Mouse (Mus musculus) olfactory bulb, adult 2 months (tissue): ENCODE results near the gene Zfp322a. TPM values are rescaled to one million over a fixed set of nuclear protein-coding genes. Genes with fewer than 3 reads are reported as not detected.
"Not testable (repeated sequence)": the region's sequence is repeated elsewhere in the genome, so short reads cannot be mapped to it uniquely, and the experiment has no call there.

Experiments used
- H3K27ac ChIP-seq: fragments of 200-500 bp; 2 replicates; pipeline ENCODE4 v1.5.1; 2012; ENCODE audit warnings: low read depth, low read length; ENCODE audit not compliant: insufficient read depth
- H3K4me1 ChIP-seq: fragments of 200-500 bp; 2 replicates; pipeline ENCODE4 v1.6.1; 2012; ENCODE audit warnings: low read length; ENCODE audit not compliant: control insufficient read depth, insufficient read depth
- H3K4me3 ChIP-seq: fragments of 200-500 bp; 2 replicates; pipeline ENCODE4 v1.5.1; 2012; ENCODE audit warnings: mild to moderate bottlenecking, low read depth, low read length, moderate library complexity; ENCODE audit not compliant: insufficient read depth
- CTCF ChIP-seq: fragments of 200-500 bp; IDR thresholded peaks from 2 replicates; pipeline ENCODE4 v1.5.1; 2012; ENCODE audit warnings: low read depth, mild to moderate bottlenecking, low read length, moderate library complexity; ENCODE audit not compliant: insufficient read depth
- POLR2A ChIP-seq: fragments of 200-500 bp; IDR thresholded peaks from 2 replicates; pipeline ENCODE4 v1.6.1; 2012; ENCODE audit warnings: mild to moderate bottlenecking, low read depth, low read length, moderate library complexity; ENCODE audit not compliant: insufficient read depth
- WGBS: fragments of 180-500 bp; shearing (Covaris S2); methylation state at CpG from one replicate; pipeline ENCODE4 v1.1.7; 2018; 5-methylcytosine and 5-hydroxymethylcytosine counted together
- polyA plus RNA-seq: library from polyadenylated mRNA; stranded (reverse); fragments of >200 nt; gene quantifications from 2 replicates; pipeline ENCODE4 v1.2.4, GENCODE M21; 2012; ENCODE audit warnings: low replicate concordance; ENCODE audit not compliant: missing spikeins, insufficient read depth, insufficient read length

The Zfp322a gene
- polyA plus RNA-seq, 1 experiment, result not detected

- H3K4me3 ChIP-seq, result no peak overlapping the region
- TF ChIP-seq CTCF, result no peak
- no peak for TF ChIP-seq POLR2A
- WGBS, result 92% methylated on average over 4 of the region's 4 CpGs
Measured at GRCm38 (mm10) chr13:23361536-23361935, 7.5 kb downstream of the Zfp322a start.

GRCm38 (mm10) chr13:23354541-23354940, 14.5 kb downstream of the Zfp322a start:
- not testable (repeated sequence) for H3K27ac ChIP-seq, H3K4me1 ChIP-seq, H3K4me3 ChIP-seq
- WGBS, result 90% methylated on average over 5 of the region's 5 CpGs

More at GRCm38 (mm10) chr13:23361536-23361935, 7.5 kb downstream of the Zfp322a start:
- no peak overlapping the region for H3K27ac ChIP-seq
- H3K4me1 ChIP-seq, result no peaks in the 10 kb centered on the region

GRCm38 (mm10) chr13:23317305-23317889, 51.6 kb downstream of the Zfp322a start:
- Histone ChIP-seq H3K27ac (no peak overlapping the region), H3K4me3 (no peak overlapping the region), H3K4me1 (peaks cover 8% of the 10 kb centered on the region; the same call in 1 of the 2 replicates)
- TF ChIP-seq POLR2A, result no peak
- no peak for TF ChIP-seq CTCF
- WGBS, result 17% methylated on average over 18 of the region's 18 CpGs

GRCm38 (mm10) chr13:23312909-23313669, 55.9 kb downstream of the Zfp322a start:
- H3K4me1 ChIP-seq, result peaks cover 13% of the 10 kb centered on the region; the same call in 1 of the 2 replicates
- TF ChIP-seq POLR2A (no peak), CTCF (no peak)
- 2% methylated on average over 42 of the region's 42 CpGs for WGBS
- no peak overlapping the region for H3K27ac ChIP-seq
- H3K4me3 ChIP-seq, result peak overlapping the region; percentile 3; the same call in 1 of the 2 replicates

- H3K4me1 ChIP-seq, result peaks cover 13% of the 10 kb centered on the region; the same call in 1 of the 2 replicates
- no peak overlapping the region for H3K4me3 ChIP-seq
- TF ChIP-seq POLR2A (no peak), CTCF (no peak)
- 11% methylated on average over 11 of the region's 11 CpGs for WGBS
- H3K27ac ChIP-seq, result no peak overlapping the region
Measured at GRCm38 (mm10) chr13:23310036-23310435, 59.0 kb downstream of the Zfp322a start.

- no peak overlapping the region for H3K27ac ChIP-seq
- TF ChIP-seq CTCF (no peak), POLR2A (no peak)
- peaks cover 13% of the 10 kb centered on the region; the same call in 1 of the 2 replicates for H3K4me1 ChIP-seq
- H3K4me3 ChIP-seq, result 0 out of 2 replicates have a peak overlapping the region, but pooled peaks have one; percentile 12
- 4% methylated on average over 28 of the region's 28 CpGs for WGBS
Measured at GRCm38 (mm10) chr13:23309495-23310011, 59.5 kb downstream of the Zfp322a start.

- 13% methylated on average over 18 of the region's 18 CpGs for WGBS
- not testable (repeated sequence) for H3K27ac ChIP-seq
Measured at GRCm38 (mm10) chr13:23308639-23309307, 60.2 kb downstream of the Zfp322a start.

GRCm38 (mm10) chr13:23307069-23307814, 61.8 kb downstream of the Zfp322a start:
- no peak for TF ChIP-seq POLR2A
- TF ChIP-seq CTCF, result no peak
- Histone ChIP-seq H3K27ac (no peak overlapping the region), H3K4me3 (no peak overlapping the region), H3K4me1 (peaks cover 5% of the 10 kb centered on the region; the same call in 1 of the 2 replicates)
- 9% methylated on average over 24 of the region's 24 CpGs for WGBS

More at GRCm38 (mm10) chr13:23308639-23309307, 60.2 kb downstream of the Zfp322a start:
- peaks cover 13% of the 10 kb centered on the region; the same call in 1 of the 2 replicates for H3K4me1 ChIP-seq
- not testable (repeated sequence) for H3K4me3 ChIP-seq

- TF ChIP-seq POLR2A (no peak), CTCF (no peak)
- H3K27ac ChIP-seq, result no peak overlapping the region
- H3K4me3 ChIP-seq, result no peak overlapping the region
- H3K4me1 ChIP-seq, result peaks cover 5% of the 10 kb centered on the region; the same call in 1 of the 2 replicates
- 22% methylated on average over 10 of the region's 10 CpGs for WGBS
Measured at GRCm38 (mm10) chr13:23306707-23307068, 62.3 kb downstream of the Zfp322a start.

Other genes starting within 250 kb of the Zfp322a start
- gene Vmn1r218, start 236.1 kb downstream of the Zfp322a start, polyA plus RNA-seq, result not detected in 2 replicates
- not detected in 2 replicates for gene Vmn1r219, start 209.9 kb downstream of the Zfp322a start, polyA plus RNA-seq
- gene Vmn1r220, start 181.2 kb downstream of the Zfp322a start, polyA plus RNA-seq, result not detected in 2 replicates
- not detected in 2 replicates for gene Vmn1r221, start 155.1 kb downstream of the Zfp322a start, polyA plus RNA-seq
- not detected in 2 replicates for gene Vmn1r222, start 133.3 kb downstream of the Zfp322a start, polyA plus RNA-seq
- not detected in 2 replicates for gene Vmn1r223, start 122.1 kb downstream of the Zfp322a start, polyA plus RNA-seq
- not detected in 2 replicates for gene Abt1, start 54.7 kb upstream of the Zfp322a start, polyA plus RNA-seq
- gene Btn1a1, start 96.7 kb upstream of the Zfp322a start, polyA plus RNA-seq, result not detected in 2 replicates
- gene Btn2a2, start 119.6 kb upstream of the Zfp322a start, polyA plus RNA-seq, result not detected in 2 replicates
- gene Hist1h4h, start 161.8 kb upstream of the Zfp322a start, polyA plus RNA-seq, result not detected in 2 replicates
- not detected in 2 replicates for gene Hist1h2af, start 164.7 kb upstream of the Zfp322a start, polyA plus RNA-seq
- not detected in 2 replicates for gene Hist1h3g, start 166.2 kb upstream of the Zfp322a start, polyA plus RNA-seq
- gene Hist1h2bh, start 174.2 kb upstream of the Zfp322a start, polyA plus RNA-seq, result not detected in 2 replicates
- gene Hist1h3f, start 174.8 kb upstream of the Zfp322a start, polyA plus RNA-seq, result not detected in 2 replicates
- gene Hist1h4f, start 182.4 kb upstream of the Zfp322a start, polyA plus RNA-seq, result not detected in 2 replicates
- gene Hist1h1d, start 184.1 kb upstream of the Zfp322a start, polyA plus RNA-seq, result not detected in 2 replicates
- not detected in 2 replicates for gene Hist1h3e, start 193.2 kb upstream of the Zfp322a start, polyA plus RNA-seq
- not detected in 2 replicates for gene Hist1h2ae, start 202.0 kb upstream of the Zfp322a start, polyA plus RNA-seq
- gene Hist1h2bg, start 202.2 kb upstream of the Zfp322a start, polyA plus RNA-seq, result not detected in 2 replicates
- not detected in 2 replicates for gene Hist1h2bf, start 205.0 kb upstream of the Zfp322a start, polyA plus RNA-seq
- gene Hist1h2ad, start 205.2 kb upstream of the Zfp322a start, polyA plus RNA-seq, result not detected in 2 replicates
- not detected in 2 replicates for gene Hist1h3d, start 206.6 kb upstream of the Zfp322a start, polyA plus RNA-seq
- not detected in 2 replicates for gene Hist1h4d, start 212.4 kb upstream of the Zfp322a start, polyA plus RNA-seq